Mouse (Mus musculus) intestine, postnatal 0 days (tissue): Measurements from ENCODE around the gene Neurl4. TPM values are rescaled to one million over a fixed set of nuclear protein-coding genes. Genes with fewer than 3 reads are reported as not detected.

Experiments used
- ATAC-seq: fragments of 200-750 bp; cut with Nextera tagmentation; 2 replicates; pipeline ENCODE4 v1.8.0; 2017; ENCODE audit warnings: mild to moderate bottlenecking, moderate TSS enrichment, moderate library complexity
- H3K27ac ChIP-seq: fragments of 300-500 bp; sonication (generic); 2 replicates; pipeline ENCODE4 v1.5.1; 2014; ENCODE audit warnings: mild to moderate bottlenecking, low read depth, low read length, moderate library complexity
- H3K27me3 ChIP-seq: fragments of 300-500 bp; sonication (generic); replicated peaks from 2 replicates; pipeline ENCODE4 v1.6.1; 2014; ENCODE audit warnings: low read length, mixed read lengths; ENCODE audit not compliant: control insufficient read depth, insufficient read depth
- H3K36me3 ChIP-seq: fragments of 300-500 bp; sonication (generic); 2 replicates; pipeline ENCODE4 v1.6.1; 2014; ENCODE audit warnings: mild to moderate bottlenecking, moderate library complexity; ENCODE audit not compliant: control insufficient read depth, insufficient read depth
- H3K4me1 ChIP-seq: fragments of 300-500 bp; sonication (generic); replicated peaks from 2 replicates; pipeline ENCODE4 v1.6.1; 2014; ENCODE audit warnings: antibody characterized with exemption, low read length, mixed read lengths; ENCODE audit not compliant: control insufficient read depth, insufficient read depth
- H3K4me2 ChIP-seq: fragments of 300-500 bp; sonication (generic); replicated peaks from 2 replicates; pipeline ENCODE4 v1.6.1; 2014; ENCODE audit warnings: low read depth, mild to moderate bottlenecking, moderate library complexity
- H3K4me3 ChIP-seq: fragments of 300-500 bp; sonication (generic); 2 replicates; pipeline ENCODE4 v1.5.1; 2014; ENCODE audit warnings: low read depth, low read length
- H3K9ac ChIP-seq: fragments of 300-500 bp; sonication (generic); 2 replicates; pipeline ENCODE4 v1.6.1; 2014; ENCODE audit warnings: mild to moderate bottlenecking, low read depth, low read length
- H3K9me3 ChIP-seq: fragments of 300-500 bp; sonication (generic); 2 replicates; pipeline ENCODE4 v1.6.1; 2016; ENCODE audit warnings: mixed run types; ENCODE audit not compliant: control insufficient read depth
- CTCF ChIP-seq: sonication (generic); IDR thresholded peaks from 2 replicates; pipeline ENCODE4 v1.5.1; 2016; ENCODE audit warnings: low read depth, mild to moderate bottlenecking, control low read depth, antibody characterized with exemption, moderate library complexity
- WGBS: fragments of 180-500 bp; shearing (Covaris S2); extraction: QIAGEN DNeasy Blood & Tissue Kit; methylation state at CpG from one replicate; pipeline ENCODE4 v1.1.7; 2014; 5-methylcytosine and 5-hydroxymethylcytosine counted together
- polyA plus RNA-seq: library from polyadenylated mRNA; unstranded; fragments of >200 nt; fragmentation: Nextera tagmentation; extraction: Ambion mirVana; gene quantifications from 2 replicates; pipeline ENCODE4 v1.2.1, GENCODE M21; 2015

The Neurl4 gene
- polyA plus RNA-seq, 1 experiment from 2014 or later: 10.3 TPM

GRCm38 (mm10) chr11:69884663-69885062 is 16.2 kb upstream of the Neurl4 start:
- WGBS: 76% methylated on average over 8 of the region's 8 CpGs
- H3K4me2 ChIP-seq: no peak overlapping the region
- H3K27me3 ChIP-seq: no peaks in the 10 kb centered on the region
- H3K9me3 ChIP-seq: no peaks in the 10 kb centered on the region
- no peak for ATAC-seq
- H3K27ac ChIP-seq: no peak overlapping the region
- no peak overlapping the region for H3K4me3 ChIP-seq
- H3K9ac ChIP-seq: no peak overlapping the region
- H3K4me1 ChIP-seq: peaks cover 5% of the 10 kb centered on the region; the same call in 1 of the 2 replicates
- H3K36me3 ChIP-seq: no peaks in the 10 kb centered on the region
- TF ChIP-seq CTCF: no peak

- peak; percentile 84 for TF ChIP-seq CTCF
- 0 out of 2 replicates have a peak, but pooled peaks have one; percentile 29 for ATAC-seq
- Histone ChIP-seq H3K27me3 (no peaks in the 10 kb centered on the region), H3K9me3 (no peaks in the 10 kb centered on the region), H3K36me3 (no peaks in the 10 kb centered on the region), H3K4me3 (no peak overlapping the region), H3K9ac (no peak overlapping the region), H3K4me1 (no peaks in the 10 kb centered on the region), H3K4me2 (no peak overlapping the region), H3K27ac (no peak overlapping the region)
- WGBS: 61% methylated on average over 8 of the region's 8 CpGs
Observed at GRCm38 (mm10) chr11:69886907-69887635, 13.8 kb upstream of the Neurl4 start.

- 73% methylated on average over 4 of the region's 4 CpGs for WGBS
- Histone ChIP-seq H3K4me1 (no peaks in the 10 kb centered on the region), H3K4me3 (no peak overlapping the region), H3K9ac (no peak overlapping the region), H3K9me3 (no peaks in the 10 kb centered on the region), H3K27ac (no peak overlapping the region), H3K4me2 (no peak overlapping the region), H3K36me3 (no peaks in the 10 kb centered on the region), H3K27me3 (no peaks in the 10 kb centered on the region)
- ATAC-seq: no peak
- no peak for TF ChIP-seq CTCF
Observed at GRCm38 (mm10) chr11:69891482-69891881, 9.4 kb upstream of the Neurl4 start.

GRCm38 (mm10) chr11:69894671-69895070 is 6.2 kb upstream of the Neurl4 start:
- Histone ChIP-seq H3K4me2 (no peak overlapping the region), H3K9me3 (no peaks in the 10 kb centered on the region), H3K4me1 (no peaks in the 10 kb centered on the region), H3K27ac (no peak overlapping the region), H3K27me3 (no peaks in the 10 kb centered on the region), H3K9ac (no peak overlapping the region), H3K36me3 (no peaks in the 10 kb centered on the region), H3K4me3 (no peak overlapping the region)
- TF ChIP-seq CTCF: no peak
- ATAC-seq: no peak
- 72% methylated on average over 5 of the region's 5 CpGs for WGBS

- Histone ChIP-seq H3K9me3 (no peaks in the 10 kb centered on the region), H3K4me3 (no peak within 1 kb of the TSS), H3K9ac (no peak within 1 kb of the TSS), H3K27ac (no peak within 1 kb of the TSS), H3K4me2 (no peak within 1 kb of the TSS), H3K27me3 (no peaks in the 10 kb centered on the region), H3K4me1 (no peaks in the 10 kb centered on the region), H3K36me3 (no peaks in the 10 kb centered on the region)
- 70% methylated on average over 4 of the region's 4 CpGs for WGBS
- ATAC-seq: no peak
- TF ChIP-seq CTCF: no peak
Observed at GRCm38 (mm10) chr11:69895291-69895690, 5.6 kb upstream of the Neurl4 start, which contains the start of gene Acap1. Acap1 (minus strand) TSS chr11:69895539.

- Histone ChIP-seq H3K27ac (no peak overlapping the region), H3K4me1 (no peaks in the 10 kb centered on the region), H3K9me3 (no peaks in the 10 kb centered on the region), H3K4me3 (peak overlapping the region; percentile 75), H3K4me2 (peak overlapping the region; percentile 98), H3K9ac (no peak overlapping the region), H3K36me3 (peaks cover 13% of the 10 kb centered on the region), H3K27me3 (no peaks in the 10 kb centered on the region)
- ATAC-seq: no peak
- WGBS: 27% methylated on average over 4 of the region's 4 CpGs
- TF ChIP-seq CTCF: no peak
Observed at GRCm38 (mm10) chr11:69899870-69900269, 1.0 kb upstream of the Neurl4 start.
